Mouse (Mus musculus) liver, embryonic 13.5 days (tissue): ENCODE results near the gene Letm1. TPM values are rescaled to one million over a fixed set of nuclear protein-coding genes. Genes with fewer than 3 reads are reported as not detected.

Source experiments
- ATAC-seq: fragments of 200-750 bp; cut with Nextera tagmentation; 2 replicates; pipeline ENCODE4 v1.8.0; 2017; ENCODE audit warnings: low read depth, mild to moderate bottlenecking, moderate number of reproducible peaks, moderate library complexity
- DNase-seq: peaks from one replicate; pipeline ENCODE4 v3.0.0; 2022
- H3K27ac ChIP-seq: fragments of 300-500 bp; sonication (generic); 2 replicates; pipeline ENCODE4 v1.5.1; 2015; ENCODE audit warnings: moderate library complexity, mild to moderate bottlenecking, inconsistent platforms
- H3K27me3 ChIP-seq: fragments of 300-500 bp; sonication (generic); 2 replicates; pipeline ENCODE4 v1.6.1; 2015; ENCODE audit warnings: mild to moderate bottlenecking, inconsistent platforms
- H3K36me3 ChIP-seq: fragments of 300-500 bp; sonication (generic); 2 replicates; pipeline ENCODE4 v1.6.1; 2015; ENCODE audit warnings: mild to moderate bottlenecking, inconsistent platforms
- H3K4me1 ChIP-seq: fragments of 300-500 bp; sonication (generic); replicated peaks from 2 replicates; pipeline ENCODE4 v1.6.1; 2015; ENCODE audit warnings: inconsistent platforms
- H3K4me2 ChIP-seq: fragments of 300-500 bp; sonication (generic); 2 replicates; pipeline ENCODE4 v1.6.1; 2015; ENCODE audit warnings: inconsistent platforms, mild to moderate bottlenecking, moderate library complexity
- H3K4me3 ChIP-seq: fragments of 300-500 bp; sonication (generic); replicated peaks from 2 replicates; pipeline ENCODE4 v1.5.1; 2015; ENCODE audit warnings: mild to moderate bottlenecking, inconsistent platforms
- H3K9ac ChIP-seq: fragments of 300-500 bp; sonication (generic); 2 replicates; pipeline ENCODE4 v1.6.1; 2015; ENCODE audit warnings: mild to moderate bottlenecking, inconsistent platforms
- H3K9me3 ChIP-seq: fragments of 300-500 bp; sonication (generic); replicated peaks from 2 replicates; pipeline ENCODE4 v1.6.1; 2016; ENCODE audit warnings: inconsistent platforms
- WGBS: fragments of 180-500 bp; shearing (Covaris S2); methylation state at CpG from one replicate; pipeline ENCODE4 v1.1.7; 2015; ENCODE audit not compliant: insufficient replicate concordance; 5-methylcytosine and 5-hydroxymethylcytosine counted together
- polyA plus RNA-seq: library from polyadenylated mRNA; unstranded; fragments of >200 nt; fragmentation: Nextera tagmentation; extraction: Ambion mirVana; gene quantifications from 2 replicates; pipeline ENCODE4 v1.2.1, GENCODE M21; 2015

Gene Letm1
- polyA plus RNA-seq, 1 experiment from 2014 or later = 24.7 TPM

DNA sequence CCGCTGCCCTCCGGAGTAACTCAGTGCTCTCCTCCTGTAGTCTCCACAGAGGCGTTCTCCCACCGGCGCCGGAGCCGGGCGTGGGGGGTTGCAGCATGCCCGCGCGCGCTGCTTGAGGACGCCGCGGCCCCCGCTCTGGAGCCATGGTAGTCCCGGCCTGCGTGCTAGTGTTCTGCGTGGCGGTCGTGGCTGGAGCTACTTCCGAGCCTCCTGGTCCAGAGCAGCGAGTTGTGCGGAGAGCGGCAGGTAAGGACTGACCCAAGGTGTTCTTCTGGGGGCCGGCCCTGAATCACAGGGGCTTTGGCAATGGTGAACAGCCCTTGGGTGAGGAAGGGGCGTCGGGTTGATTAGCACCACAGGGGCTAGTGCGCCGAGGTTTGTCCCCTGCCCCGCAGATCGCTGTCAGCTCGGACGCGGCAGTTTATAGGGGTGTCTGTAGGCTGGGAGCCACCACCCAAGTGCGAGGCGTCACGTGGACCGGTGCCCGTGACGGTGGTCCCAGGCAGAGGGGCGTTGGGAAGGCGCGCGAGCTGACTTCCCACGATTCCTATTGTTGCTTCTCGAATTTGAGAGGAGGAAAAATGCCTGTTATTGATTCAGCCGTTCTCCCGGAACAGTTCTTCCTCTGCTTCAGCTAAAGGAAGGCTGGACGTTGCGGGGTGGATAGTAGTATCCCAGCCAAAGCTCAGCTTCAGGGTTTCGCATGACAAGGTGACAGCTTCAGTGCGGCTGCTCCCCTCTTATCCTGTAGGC, 60.2 kb downstream of the Letm1 start:
- Histone ChIP-seq H3K9me3 (no peaks in the 10 kb centered on the region), H3K27ac (peak overlapping the region; percentile 18; the same call in 1 of the 2 replicates), H3K27me3 (peaks cover 86% of the 10 kb centered on the region)

DNA sequence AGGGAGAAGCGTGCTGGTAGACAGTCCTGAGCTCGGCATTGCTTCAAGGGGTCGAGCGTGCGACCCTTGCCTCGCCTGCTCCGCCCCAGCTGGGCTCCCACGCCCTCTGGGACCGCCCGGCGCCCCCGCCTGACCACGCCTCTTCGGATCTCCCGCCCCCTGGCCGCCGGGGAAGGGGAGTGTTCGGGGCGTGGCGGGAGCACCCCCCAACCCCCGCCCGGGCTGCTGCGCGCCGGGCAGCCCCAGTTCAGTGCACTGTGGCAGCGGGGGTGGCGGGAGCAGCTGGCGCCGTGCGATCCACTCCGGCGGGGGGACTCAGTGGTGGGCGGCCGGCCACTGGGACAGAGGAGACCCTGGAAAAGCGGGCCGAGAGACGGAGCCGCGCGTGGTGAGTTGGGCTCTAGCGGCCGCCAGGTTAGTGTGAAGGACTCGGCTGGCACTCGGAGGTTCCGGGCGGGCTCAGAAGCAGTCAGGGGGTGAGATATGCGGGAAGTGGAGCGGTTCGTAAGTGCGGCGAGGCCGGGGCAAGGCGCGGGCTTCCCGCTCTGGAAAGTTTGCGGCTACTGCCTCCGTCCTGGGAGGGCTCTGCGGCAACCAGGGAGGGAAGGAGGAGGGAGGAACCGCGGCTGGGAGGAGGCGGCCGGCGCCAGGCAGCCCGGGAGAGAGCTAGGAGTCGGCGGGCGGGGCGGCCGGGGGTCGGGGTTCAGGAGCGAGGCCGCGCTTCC, 60.9 kb downstream of the Letm1 start, which contains the start of gene Fgfr3:
Gene Fgfr3, plus strand, starts transcription at position 134 of the 725 bp plus-strand sequence.
- H3K36me3 ChIP-seq = no peaks in the 10 kb centered on the region
- peak within 1 kb of the TSS; percentile 67 for H3K9ac ChIP-seq
- DNase-seq (peak; percentile 20), ATAC-seq (peak; percentile 69)
- peaks cover 38% of the 10 kb centered on the region for H3K4me1 ChIP-seq
- WGBS = under 1% methylated on average over 71 of the region's 73 CpGs
- H3K27me3 ChIP-seq = peaks cover 84% of the 10 kb centered on the region
- peak within 1 kb of the TSS; percentile 82 for H3K4me2 ChIP-seq
- H3K9me3 ChIP-seq = no peaks in the 10 kb centered on the region
- peak within 1 kb of the TSS; percentile 65 for H3K4me3 ChIP-seq
- peak within 1 kb of the TSS; percentile 18; the same call in 1 of the 2 replicates for H3K27ac ChIP-seq

More for the DNA sequence above, 60.2 kb downstream of the Letm1 start:
- Histone ChIP-seq H3K4me1 (peaks cover 38% of the 10 kb centered on the region), H3K4me2 (peak overlapping the region; percentile 82), H3K4me3 (peak overlapping the region; percentile 65), H3K9ac (peak overlapping the region; percentile 67), H3K36me3 (no peaks in the 10 kb centered on the region)
- ATAC-seq (no peak), DNase-seq (no peak)
- 1% methylated on average over 52 of the region's 53 CpGs for WGBS

DNA sequence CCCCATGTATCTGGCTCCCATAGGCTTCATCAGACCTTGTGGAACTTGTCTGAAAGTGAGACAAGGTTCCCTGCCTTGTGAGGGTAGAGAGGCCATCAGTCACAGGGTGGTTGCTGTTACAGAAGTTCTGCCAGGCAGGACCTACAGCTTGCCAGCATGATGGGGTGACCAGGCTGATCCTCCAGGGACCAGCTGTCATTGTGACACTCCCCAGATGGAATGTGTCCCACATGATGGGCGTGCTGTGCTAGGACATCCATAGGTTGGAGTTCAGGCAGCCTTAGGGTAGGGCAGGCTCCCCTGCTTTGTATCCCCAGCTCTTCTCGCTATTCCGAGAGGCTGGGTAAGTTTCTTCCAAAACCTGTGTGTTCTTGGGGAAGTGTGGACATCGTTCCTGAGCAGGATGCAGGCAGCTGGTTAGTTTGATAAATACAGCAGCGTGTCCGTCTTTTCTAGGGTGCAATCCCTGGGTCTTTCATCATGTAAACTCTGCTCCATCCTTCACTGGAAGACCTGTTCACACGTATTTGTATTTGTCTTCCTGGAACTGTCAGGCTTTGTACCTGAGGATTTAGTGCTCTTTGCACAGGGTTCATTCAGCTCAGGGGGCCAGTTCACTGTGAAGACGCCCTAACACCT, 61.6 kb downstream of the Letm1 start:
- Histone ChIP-seq H3K27ac (no peak overlapping the region), H3K4me2 (peak overlapping the region; percentile 82), H3K4me3 (peak overlapping the region; percentile 65), H3K9ac (0 out of 2 replicates have a peak overlapping the region, but pooled peaks have one; percentile 67), H3K27me3 (peaks cover 78% of the 10 kb centered on the region), H3K4me1 (peaks cover 35% of the 10 kb centered on the region), H3K36me3 (no peaks in the 10 kb centered on the region), H3K9me3 (no peaks in the 10 kb centered on the region)
- DNase-seq (no peak), ATAC-seq (no peak; the same call in 1 of the 2 replicates)
- 13% methylated on average over 8 of the region's 8 CpGs for WGBS

DNA sequence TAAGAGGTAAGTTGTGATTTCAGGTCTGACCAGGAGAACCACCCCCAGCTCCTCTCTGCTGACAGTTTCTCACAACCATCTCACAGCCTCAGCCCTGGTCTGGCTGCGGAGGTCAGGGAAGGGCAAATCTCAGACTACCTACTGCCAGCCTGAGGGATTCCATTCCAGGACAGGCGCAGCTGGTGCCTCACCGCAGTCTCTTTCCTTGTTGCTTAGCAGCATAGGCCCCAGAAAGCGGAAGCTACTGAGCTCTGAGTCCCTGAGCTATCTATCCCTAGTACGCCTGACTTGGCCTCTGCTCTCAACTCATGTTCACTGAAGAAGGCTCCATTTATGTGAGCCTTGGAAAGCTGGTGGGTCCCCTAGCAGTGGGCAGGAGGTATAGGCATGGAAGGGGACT, 64.2 kb downstream of the Letm1 start:
- ATAC-seq (no peak), DNase-seq (no peak)
- no peaks in the 10 kb centered on the region for H3K9me3 ChIP-seq
- no peak overlapping the region for H3K4me3 ChIP-seq
- no peak overlapping the region for H3K27ac ChIP-seq
- no peak overlapping the region for H3K9ac ChIP-seq
- no peaks in the 10 kb centered on the region for H3K36me3 ChIP-seq
- no peak overlapping the region for H3K4me2 ChIP-seq
- peaks cover 53% of the 10 kb centered on the region for H3K27me3 ChIP-seq
- H3K4me1 ChIP-seq = peaks cover 32% of the 10 kb centered on the region
- 59% methylated on average over 5 of the region's 5 CpGs for WGBS

DNA sequence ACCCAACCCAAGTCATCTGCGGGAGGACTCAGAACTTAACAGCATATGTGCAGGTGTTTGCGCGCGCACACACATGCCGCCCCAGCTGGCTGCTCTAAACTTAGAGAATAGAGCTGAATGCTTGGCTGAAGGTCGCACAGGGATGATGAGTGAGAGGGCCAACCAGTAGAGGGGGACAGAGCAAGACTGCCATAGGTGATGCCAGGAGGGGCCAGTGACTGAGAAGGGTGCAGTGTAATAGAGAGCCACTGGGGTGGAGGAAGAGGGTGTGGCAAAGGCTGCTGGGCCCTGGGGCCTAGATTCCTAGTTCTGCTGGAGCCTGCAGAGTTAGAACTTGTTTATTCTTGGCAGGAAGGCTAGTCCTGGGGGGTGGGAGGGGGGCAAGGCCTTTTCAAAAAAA, 66.2 kb downstream of the Letm1 start:
- ATAC-seq (no peak), DNase-seq (no peak)
- WGBS = 78% methylated on average over 6 of the region's 6 CpGs
- Histone ChIP-seq H3K27me3 (peaks cover 33% of the 10 kb centered on the region), H3K9ac (no peak overlapping the region), H3K4me3 (no peak overlapping the region), H3K4me1 (peaks cover 14% of the 10 kb centered on the region), H3K27ac (no peak overlapping the region), H3K36me3 (no peaks in the 10 kb centered on the region), H3K4me2 (no peak overlapping the region), H3K9me3 (no peaks in the 10 kb centered on the region)

DNA sequence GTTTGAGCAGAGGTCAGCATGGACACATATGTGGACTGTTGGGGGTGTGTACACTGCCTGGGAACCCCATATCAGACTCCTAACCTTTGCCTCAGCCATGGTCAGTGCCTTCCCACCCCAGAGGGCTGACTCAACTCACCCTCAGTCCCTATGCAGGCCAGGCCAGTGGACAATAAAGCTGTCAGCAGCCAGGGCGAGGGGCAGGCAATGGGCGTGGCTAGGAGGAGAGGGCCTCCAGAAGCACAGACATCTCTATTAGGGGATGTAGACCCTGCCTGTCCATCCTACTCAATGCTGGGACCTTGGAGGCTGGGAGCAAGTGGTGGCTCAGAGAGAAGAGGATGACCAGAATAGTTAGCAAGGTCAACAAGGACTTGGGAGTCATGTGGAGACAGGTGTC, 67.4 kb downstream of the Letm1 start:
- Histone ChIP-seq H3K27me3 (peaks cover 20% of the 10 kb centered on the region), H3K9me3 (no peaks in the 10 kb centered on the region), H3K4me3 (no peak overlapping the region), H3K4me1 (peaks cover 3% of the 10 kb centered on the region), H3K9ac (no peak overlapping the region), H3K36me3 (no peaks in the 10 kb centered on the region), H3K4me2 (no peak overlapping the region), H3K27ac (no peak overlapping the region)
- no peak for DNase-seq
- WGBS = 50% methylated on average over 2 of the region's 2 CpGs
- ATAC-seq = no peak

DNA sequence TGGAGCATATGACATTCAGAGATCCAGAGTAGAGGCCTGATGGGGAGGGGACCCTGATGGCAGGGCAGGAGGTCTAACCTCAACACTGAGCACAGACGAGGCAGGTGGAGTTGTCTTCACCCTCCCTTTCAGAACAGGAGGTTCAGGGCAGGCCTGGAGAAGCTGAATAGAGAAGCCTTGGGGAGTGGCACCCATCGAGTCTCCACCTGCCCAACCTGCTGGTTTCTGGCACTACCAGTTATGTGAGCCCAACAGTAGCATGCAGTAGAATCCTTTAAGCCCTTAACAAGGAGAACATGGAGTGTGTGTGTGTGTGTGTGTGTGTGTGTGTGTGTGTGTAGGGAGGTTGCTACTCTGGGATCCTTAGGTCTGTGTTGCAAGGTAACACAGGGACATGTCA, 70.1 kb downstream of the Letm1 start:
- ATAC-seq = no peak
- Histone ChIP-seq H3K9ac (no peak overlapping the region), H3K36me3 (no peaks in the 10 kb centered on the region), H3K4me2 (no peak overlapping the region), H3K27ac (no peak overlapping the region), H3K4me3 (no peak overlapping the region), H3K27me3 (no peaks in the 10 kb centered on the region; the same call in 1 of the 2 replicates), H3K4me1 (no peaks in the 10 kb centered on the region), H3K9me3 (no peaks in the 10 kb centered on the region)
- 43% methylated on average over 2 of the region's 2 CpGs for WGBS
- DNase-seq = no peak

DNA sequence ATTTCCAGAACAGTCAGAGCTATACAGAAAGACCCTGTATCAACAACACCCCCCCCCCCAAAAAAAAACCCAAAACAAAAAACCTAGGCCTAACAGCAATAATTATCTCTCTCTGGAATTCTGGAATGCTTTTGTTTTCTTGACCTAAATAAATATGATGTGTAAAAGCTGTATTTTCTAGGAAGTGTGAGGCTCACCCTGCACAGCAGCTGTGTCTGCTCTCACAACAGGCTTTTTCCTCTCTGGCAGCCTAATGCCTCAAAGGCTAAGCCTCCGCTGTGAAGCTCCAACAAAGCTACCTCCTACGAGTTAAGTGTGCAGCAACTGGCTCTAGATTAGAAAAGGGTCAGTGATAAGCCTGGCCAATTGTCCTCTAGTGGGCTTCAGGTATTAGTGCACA, 73.6 kb downstream of the Letm1 start:
- Histone ChIP-seq H3K27ac (no peak overlapping the region), H3K27me3 (no peaks in the 10 kb centered on the region; the same call in 1 of the 2 replicates), H3K4me3 (no peak overlapping the region), H3K4me2 (no peak overlapping the region), H3K36me3 (no peaks in the 10 kb centered on the region), H3K9me3 (no peaks in the 10 kb centered on the region), H3K9ac (no peak overlapping the region), H3K4me1 (peaks cover 20% of the 10 kb centered on the region)
- 59% methylated on average over 2 of the region's 2 CpGs for WGBS
- no peak for DNase-seq
- no peak for ATAC-seq

DNA sequence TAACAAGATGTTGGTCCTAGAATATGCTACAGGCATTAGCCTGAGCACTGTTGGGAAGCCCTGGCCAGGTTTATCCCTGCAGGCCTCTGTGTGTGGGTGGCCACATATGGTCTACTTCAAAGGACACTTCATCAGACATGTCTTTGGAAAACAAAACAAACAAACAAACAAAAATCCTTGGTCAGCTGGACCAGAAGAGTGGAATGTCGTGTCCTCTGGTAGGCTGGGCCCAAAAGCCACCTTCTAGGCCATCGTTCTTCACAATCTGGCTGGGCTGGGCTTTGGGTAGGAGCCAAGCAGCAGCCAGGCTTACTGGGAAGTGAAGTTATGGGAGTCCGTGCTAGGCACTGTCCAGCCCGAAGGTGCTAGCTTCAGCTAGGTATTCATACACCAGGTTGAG, 75.5 kb downstream of the Letm1 start:
- Histone ChIP-seq H3K36me3 (no peaks in the 10 kb centered on the region), H3K9ac (no peak overlapping the region), H3K27ac (no peak overlapping the region), H3K4me1 (peaks cover 23% of the 10 kb centered on the region), H3K27me3 (no peaks in the 10 kb centered on the region), H3K4me3 (no peak overlapping the region), H3K4me2 (no peak overlapping the region), H3K9me3 (no peaks in the 10 kb centered on the region)
- 62% methylated on average over 4 of the region's 4 CpGs for WGBS
- no peak for DNase-seq
- ATAC-seq = no peak

DNA sequence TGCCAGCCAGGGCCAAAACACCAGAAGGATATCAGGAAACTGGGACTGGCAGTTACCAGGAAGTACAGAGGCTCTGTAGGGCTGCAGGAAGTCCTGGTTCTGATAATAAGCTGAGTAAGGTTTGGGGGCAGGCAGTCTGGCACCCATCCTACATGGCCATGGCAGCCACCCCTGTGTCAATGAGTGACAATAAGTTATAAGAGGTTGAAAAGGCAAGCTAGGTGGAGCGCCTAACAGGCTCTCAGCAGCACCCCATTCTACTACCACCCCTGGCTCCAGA, 76.3 kb downstream of the Letm1 start:
- Histone ChIP-seq H3K27ac (no peak overlapping the region), H3K36me3 (no peaks in the 10 kb centered on the region), H3K4me1 (peaks cover 23% of the 10 kb centered on the region), H3K27me3 (0 out of 2 replicates have a peak, but pooled peaks cover 4% of the 10 kb centered on the region), H3K9me3 (no peaks in the 10 kb centered on the region), H3K4me3 (no peak overlapping the region), H3K9ac (no peak overlapping the region), H3K4me2 (no peak overlapping the region)
- ATAC-seq (peak; percentile 33; the same call in 1 of the 2 replicates), DNase-seq (no peak)
- WGBS = 52% methylated on average over 1 of the region's 1 CpGs

DNA sequence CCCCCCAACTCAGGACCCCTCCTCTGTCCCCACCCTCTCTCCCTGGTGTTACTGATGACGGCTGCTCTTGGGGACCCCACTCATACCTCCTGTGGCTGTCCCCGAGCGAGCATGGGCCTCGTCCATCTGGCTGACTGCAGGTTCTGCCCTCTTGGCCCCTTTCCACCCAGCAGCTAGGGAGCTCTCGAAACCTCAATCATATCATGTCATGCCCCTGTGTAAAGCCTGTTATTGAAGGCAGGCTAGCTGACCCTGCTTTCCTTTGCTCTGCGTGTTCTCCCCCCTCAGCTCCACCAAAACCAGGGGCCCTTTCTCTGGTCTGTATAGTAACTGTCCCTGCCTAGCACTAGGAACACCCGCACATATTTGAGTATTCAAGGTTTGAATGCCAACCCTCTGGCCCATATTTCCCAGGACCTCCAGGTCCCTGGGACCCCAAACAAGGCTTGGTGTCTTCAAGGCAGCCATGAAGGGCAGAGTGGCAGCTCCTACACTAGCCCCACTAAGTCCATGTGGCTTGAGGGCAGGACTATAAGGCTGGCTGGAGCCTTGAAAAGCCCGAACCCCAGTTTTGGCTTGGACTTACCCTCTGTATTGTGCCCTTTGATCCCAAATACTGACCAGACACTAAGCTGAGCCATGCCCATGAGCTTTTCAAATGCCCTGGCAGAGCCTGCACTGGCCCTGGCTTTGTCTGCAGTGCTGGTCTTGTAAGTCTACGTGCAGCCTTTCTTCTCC, 76.8 kb downstream of the Letm1 start:
- Histone ChIP-seq H3K36me3 (no peaks in the 10 kb centered on the region), H3K9ac (0 out of 2 replicates have a peak overlapping the region, but pooled peaks have one; percentile 10), H3K9me3 (no peaks in the 10 kb centered on the region), H3K4me3 (no peak overlapping the region), H3K4me1 (peaks cover 24% of the 10 kb centered on the region), H3K27me3 (0 out of 2 replicates have a peak, but pooled peaks cover 4% of the 10 kb centered on the region), H3K27ac (no peak overlapping the region), H3K4me2 (no peak overlapping the region)
- DNase-seq (no peak), ATAC-seq (no peak)
- WGBS = 47% methylated on average over 9 of the region's 9 CpGs
